Mouse (Mus musculus) v-Abl transformed pro-B cells (cell line): ENCODE data around the gene Ripor2.

Experiments used
- in situ Hi-C, 2 experiments: fragments of 400-800 bp; cut with MboI; formaldehyde crosslinking; loops; one replicate each; pipeline ENCODE4 v1.15.1; 2025; ENCODE audit not compliant: unreplicated experiment in 2 of 2

Ripor2 gene

GRCm38 (mm10) chr13:24641491-24642430 is 59.8 kb downstream of the Ripor2 start:
- in situ Hi-C loops, result no loop called here

GRCm38 (mm10) chr13:24645146-24645545 is 63.2 kb downstream of the Ripor2 start:
- in situ Hi-C loops, result no loop called here

DNA sequence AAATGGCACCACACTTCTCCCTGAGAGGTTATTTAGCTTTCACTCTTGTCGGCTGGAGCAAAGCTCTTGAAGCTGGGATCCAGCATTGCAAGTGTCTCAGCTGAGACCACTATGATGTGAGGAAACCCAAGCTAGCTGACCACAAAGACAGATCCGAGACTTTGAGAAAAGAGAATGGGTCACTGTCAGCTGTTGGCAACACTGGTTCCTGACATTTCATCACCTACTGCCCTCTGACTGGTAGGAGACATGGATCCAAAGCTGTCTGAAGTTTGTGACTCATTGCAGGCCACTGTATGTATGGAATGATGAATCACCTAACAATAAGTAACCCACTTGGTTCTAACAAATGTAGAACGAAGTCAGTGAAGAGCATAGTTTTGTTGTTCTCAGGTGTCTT is 64.3 kb downstream of the Ripor2 start:
- in situ Hi-C loops, result no loop called here

DNA sequence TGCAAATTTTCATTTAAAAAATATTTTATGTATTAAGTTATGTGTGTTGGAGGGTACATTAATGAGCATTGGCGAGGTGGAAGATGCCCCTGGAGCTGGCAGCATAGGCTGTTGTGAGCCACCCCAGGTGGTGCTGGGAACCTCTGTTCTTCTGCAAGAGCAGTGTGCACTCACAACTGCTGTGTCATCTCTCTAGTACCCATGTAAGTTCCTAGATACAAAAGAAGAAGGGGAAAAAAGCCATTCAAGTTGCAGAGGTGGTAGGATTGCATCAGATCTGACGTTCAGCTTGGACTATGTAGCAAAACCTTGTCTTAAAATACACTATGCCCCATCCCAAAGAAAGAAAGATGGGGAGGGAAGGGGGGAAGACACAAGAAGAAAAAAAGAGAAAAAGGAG is 65.5 kb downstream of the Ripor2 start:
- in situ Hi-C loops, result no loop called here

GRCm38 (mm10) chr13:24648027-24648426 is 66.0 kb downstream of the Ripor2 start:
- in situ Hi-C loops, result no loop called here

DNA sequence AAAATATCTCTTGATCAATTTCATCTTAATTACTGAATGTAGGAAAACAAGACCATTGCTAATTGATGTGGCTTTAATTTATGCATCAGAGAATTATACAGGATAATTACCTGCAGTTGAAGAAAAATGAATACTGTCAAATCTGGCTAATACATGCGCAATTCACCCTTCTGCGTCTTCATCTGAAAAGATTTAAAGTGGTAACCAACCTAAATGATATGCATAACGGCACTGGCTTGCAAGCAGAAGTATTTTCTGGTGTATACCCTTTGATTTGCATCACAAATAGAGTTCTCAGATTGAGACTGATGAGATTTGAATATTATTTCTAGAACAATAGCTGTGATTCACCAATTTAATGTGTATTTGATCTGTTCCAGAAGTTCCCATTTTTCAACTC is 66.7 kb downstream of the Ripor2 start:
- in situ Hi-C loops, result no loop called here

- in situ Hi-C loops, result no loop called here
Observed at GRCm38 (mm10) chr13:24649099-24649498, 67.1 kb downstream of the Ripor2 start.

DNA sequence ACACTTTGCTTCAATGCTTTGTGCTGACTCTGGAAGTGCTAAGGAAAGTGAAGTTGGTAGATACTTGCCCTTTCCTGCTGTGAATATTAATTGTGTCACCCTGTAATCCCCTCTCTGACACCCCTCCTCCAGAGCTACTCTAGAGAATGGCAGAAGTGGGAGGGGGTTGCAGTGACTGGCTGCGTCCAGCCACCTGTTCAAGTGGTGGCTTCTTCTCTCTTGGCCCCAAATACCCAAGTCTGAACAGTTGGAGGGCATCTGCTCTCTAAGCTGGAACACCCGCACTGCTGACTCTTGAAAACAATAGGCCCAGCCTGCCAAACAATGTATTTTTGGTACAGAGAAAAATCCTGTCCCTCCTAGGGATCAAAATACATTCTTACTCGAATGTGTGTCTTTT is 69.0 kb downstream of the Ripor2 start:
- in situ Hi-C loops, result no loop called here

DNA sequence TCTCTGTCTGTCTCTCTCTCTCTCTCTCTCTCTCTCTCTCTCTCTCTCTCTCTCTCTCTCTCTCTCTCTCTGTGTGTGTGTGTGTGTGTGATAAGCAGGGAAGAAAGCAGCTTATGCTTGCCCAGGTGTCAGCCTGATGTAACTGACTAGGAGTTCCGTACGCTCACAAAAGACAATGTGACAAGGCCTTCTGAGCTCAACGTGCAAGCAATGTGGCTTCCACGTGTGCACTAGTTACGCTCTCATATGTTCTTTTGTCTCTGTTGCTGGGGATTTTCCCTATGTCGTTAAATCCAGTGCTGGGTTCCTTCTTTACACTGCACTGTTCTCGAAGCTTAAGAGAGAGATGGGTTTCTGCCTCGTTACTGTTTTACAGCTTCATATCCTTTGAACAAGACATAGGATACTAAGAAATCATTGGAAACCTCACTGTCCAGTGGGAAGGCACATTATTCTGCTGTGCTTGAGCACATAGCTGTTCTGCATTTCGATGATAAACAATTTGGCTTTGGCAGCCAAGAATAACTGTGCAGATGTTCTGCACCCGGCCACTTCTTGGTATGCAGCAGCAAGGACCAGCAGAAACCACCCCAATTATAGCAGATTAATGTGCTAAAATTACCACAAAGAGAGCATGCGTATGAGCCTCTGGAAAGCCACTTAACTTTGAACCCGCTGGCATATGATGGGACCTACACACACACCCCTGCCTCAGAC is 73.1 kb downstream of the Ripor2 start:
- in situ Hi-C loops, result no loop called here

DNA sequence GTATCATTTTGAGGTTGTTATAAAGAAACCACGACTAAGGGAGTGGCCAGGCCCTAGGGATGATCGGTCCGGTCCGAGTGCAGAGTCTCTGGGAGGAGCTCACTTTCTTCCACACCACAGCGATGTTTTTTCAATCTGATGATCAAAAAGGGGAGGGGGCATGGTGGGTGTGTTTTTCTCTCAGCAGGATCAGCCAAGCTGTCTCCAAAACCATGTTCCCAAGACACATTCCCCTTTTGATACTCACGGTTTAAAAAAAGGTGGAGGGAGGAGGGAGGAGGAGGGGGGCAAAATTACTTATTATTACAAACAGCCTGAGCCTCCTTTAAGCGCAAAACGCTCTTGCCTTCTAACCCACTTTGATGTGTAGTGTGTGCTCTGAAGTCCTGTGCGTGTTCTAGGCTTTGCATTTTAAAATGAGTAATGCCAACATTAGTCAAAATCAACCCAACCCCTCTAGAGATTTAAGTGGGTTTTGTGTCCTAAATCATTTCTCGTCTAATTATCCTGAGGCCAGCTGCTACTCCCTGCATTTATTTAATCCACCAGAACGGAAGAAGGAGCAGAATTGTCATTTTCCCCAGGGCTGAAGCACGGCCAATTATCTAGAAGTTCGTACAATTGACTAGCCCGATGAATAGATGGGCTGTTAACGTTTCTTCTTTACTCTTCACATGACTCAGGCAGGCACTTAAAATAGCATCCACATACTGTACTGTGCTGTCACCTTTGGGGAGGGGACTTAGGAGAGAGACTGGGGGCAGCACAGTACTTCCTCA is 74.9 kb downstream of the Ripor2 start:
- in situ Hi-C loops, result no loop called here

GRCm38 (mm10) chr13:24666763-24667162 is 84.8 kb downstream of the Ripor2 start:
- in situ Hi-C loops, result no loop called here

DNA sequence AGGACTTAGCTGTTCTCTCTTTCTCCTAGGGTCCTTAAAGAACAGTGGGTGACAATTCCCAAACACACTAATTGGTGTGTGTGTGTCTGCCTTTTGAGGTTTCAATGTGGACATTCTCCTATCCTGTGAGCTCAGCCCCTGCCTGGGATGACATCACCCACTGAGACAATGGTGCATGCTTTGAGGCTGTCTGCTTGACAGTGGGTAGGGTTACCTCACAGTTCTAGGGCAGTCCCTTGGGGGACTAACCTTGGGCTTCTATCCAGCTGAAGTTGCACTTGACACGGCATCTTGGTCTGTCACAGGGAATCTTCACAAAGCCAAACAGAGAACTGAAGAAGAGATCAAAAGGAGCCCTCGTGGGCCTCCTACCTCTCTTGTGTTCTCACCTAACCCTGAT is 86.6 kb downstream of the Ripor2 start:
- in situ Hi-C loops, result no loop called here

DNA sequence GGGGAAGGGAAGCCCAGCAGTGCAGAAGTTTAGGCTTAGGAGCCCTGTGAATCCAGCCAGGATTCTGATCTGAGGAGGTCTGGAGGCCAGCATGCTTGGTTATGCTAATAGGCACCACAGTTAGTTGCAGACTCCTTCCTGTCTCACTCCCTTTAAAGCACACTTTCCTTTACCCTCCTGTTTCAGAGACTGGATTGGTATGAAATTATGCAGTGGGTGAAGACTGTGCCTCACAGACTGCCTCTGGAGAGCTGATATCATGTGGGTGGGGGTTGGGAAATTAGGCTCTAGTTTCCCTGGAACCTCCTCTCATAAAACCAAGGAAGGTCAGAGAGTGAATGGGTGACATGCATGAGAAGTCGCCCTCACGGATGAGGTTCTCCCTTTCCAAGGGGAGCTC is 88.7 kb downstream of the Ripor2 start:
- in situ Hi-C loops, result no loop called here

DNA sequence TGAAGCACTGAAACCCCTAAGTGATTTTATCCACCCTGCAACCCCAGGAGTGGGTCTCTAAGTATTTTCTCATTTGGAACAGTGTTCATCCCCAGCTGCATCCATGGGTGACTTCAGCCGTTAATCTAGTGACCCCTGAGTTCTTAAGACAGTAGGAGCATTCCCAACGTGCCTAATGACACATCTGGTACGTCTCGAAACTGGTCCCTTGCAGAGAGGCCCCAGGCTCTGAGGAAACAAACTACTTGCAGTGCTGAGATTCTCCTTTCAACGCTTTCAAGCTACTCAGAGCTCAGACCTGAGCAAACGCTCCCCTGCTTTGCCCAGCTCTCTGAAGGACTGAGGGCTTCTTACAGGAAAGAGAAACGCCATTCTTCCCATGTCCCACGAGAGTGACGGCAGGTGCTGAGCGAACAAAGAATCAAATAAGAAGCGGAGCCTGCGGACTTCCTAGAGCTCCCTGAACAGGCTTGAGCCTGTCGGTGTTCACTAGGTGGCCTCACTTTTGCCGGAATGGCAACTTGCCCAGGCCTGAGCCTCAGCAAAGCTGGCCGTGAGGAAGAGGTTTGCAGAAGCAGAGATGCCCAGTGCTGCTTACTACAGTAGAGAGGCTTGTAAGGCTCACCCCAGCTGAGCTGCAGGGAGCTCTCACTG is 97.2 kb downstream of the Ripor2 start:
- in situ Hi-C loops, result loop anchor here in 1 of 2 experiments (25.0 kb wide), 1 partner anchor 892 kb away; no protein-coding TSS in a partner anchor

DNA sequence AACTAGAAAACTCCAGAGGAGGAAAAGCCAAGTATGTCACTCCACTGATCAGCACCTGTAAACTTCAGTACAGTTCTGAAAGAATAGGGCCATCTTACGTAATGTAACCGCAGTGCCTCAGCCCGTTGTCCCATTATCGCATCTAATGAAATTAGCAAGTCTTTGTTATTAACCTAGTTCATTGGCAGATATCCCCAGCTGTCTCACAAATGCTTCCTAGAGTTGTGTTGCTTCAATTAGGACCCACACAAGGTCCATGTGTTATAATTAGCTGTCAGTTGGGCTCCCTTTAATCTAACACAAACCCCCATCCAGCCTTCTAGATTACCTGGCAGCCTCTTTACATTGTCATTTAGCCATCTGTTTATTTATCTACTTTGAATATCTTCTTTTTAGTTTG is 99.0 kb downstream of the Ripor2 start:
- in situ Hi-C loops, result loop anchor here (10.0 to 25.0 kb wide), 3 partner anchors 156 to 894 kb away; no protein-coding TSS in a partner anchor

DNA sequence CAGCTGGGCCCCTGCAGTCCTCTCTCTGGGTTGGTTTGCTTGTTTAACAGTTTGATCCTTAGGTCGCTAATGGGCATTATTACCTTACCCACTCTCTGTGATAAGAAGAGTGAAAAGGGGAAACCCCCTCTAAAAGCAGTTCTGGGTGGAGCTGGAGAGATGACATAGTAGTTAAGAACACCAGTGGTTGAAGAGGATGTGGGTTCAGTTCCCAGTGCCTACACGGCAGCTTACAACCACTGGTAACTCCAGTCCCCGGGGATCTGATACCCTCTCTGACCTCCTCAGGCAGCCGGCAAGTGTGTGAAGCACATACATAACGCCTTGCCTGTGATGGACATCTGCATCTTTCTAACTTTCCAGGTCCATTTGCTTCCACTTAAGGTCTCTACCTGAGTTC is 100.4 kb downstream of the Ripor2 start:
- in situ Hi-C loops, result loop anchor here (10.0 to 25.0 kb wide), 3 partner anchors 158 to 895 kb away; no protein-coding TSS in a partner anchor

DNA sequence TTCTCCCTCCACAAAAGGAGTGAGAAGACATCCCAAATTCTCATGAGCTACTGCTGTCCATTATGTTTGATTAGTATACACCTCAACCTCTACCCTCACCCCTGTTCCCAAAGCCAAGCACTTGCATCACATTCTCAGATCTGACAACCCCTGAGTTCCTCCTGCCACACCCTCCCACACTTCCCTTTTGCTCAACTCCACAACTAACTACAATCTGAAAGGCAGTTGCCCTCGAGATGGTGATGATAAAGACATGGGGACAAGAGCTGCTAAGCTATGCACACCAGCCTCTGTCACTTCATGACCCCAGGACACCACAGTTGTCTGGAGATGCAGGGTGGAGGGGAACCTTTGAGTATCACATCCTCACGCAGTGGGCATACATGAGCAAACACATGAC is 102.5 kb downstream of the Ripor2 start:
- in situ Hi-C loops, result loop anchor here (10.0 to 25.0 kb wide), 3 partner anchors 160 to 897 kb away; no protein-coding TSS in a partner anchor

GRCm38 (mm10) chr13:24685846-24686245 is 103.9 kb downstream of the Ripor2 start:
- in situ Hi-C loops, result loop anchor here (5.0 to 25.0 kb wide), 5 partner anchors 161 to 899 kb away; no protein-coding TSS in a partner anchor

- in situ Hi-C loops, result loop anchor here (5.0 to 25.0 kb wide), 5 partner anchors 162 to 900 kb away; no protein-coding TSS in a partner anchor
Observed at GRCm38 (mm10) chr13:24686705-24687665, 105.0 kb downstream of the Ripor2 start.
